Mouse (Mus musculus): Measurements from ENCODE around the gene Sval2. TPM values are rescaled to one million over a fixed set of nuclear protein-coding genes. Genes with fewer than 3 reads are reported as not detected.

The Sval2 gene
- not detected in 2 replicates for polyA plus RNA-seq (2015; fragmentation: Nextera tagmentation; extraction: Ambion mirVana)

DNA sequence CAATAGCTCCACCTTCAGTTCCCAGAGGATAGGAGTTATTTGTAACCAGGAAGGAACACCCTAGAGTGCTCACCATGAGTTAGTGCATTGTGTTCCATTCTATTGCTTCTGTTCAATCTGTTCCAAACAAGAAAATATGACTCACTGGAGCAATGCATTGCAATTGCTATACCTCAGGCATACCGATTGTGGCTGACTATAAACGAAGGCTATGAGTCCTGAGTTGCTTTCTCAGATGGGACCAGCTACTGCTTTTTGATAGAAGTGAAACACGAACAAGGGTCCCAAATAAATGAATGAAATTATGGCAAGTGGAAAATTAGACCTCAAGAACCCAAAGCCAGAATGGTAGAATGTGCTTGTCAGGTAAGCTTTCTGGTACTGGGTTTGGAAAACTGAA lies at the start of gene Sval2:
Gene Sval2, plus strand, starts transcription at position 301 of the 400 bp plus-strand sequence.

DNA sequence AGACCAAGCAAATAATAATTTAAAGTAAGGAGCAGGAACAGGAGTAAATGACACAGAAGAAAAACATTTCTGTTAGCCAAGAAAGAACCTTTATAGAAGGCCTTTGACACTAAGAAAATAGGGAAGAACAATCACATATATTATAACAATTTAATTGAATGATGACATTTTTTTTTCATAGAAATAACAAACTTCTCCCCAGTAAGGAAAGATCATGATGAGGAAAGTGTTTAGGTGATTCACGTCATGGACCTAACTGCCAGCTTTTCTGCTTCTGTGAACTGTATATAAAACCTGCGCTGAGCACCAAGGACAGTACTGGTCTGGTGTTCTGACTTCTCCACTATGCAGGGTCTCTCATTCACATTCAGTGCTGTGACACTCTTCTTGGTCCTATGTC lies 5.6 kb upstream of the Sval2 start, which contains the start of gene Pip:
Gene Pip, plus strand, starts transcription at position 301 of the 400 bp plus-strand sequence.

Other genes with a start within 250 kb of the Sval2 start
- gene Ephb6, start 247.5 kb upstream of the Sval2 start, polyA plus RNA-seq (2015; fragmentation: Nextera tagmentation; extraction: Ambion mirVana): 12.8 and 17.1 TPM in 2 replicates
- 0.19 and 0.27 TPM in 2 replicates for gene Trpv6, start 216.6 kb upstream of the Sval2 start, polyA plus RNA-seq (2015; fragmentation: Nextera tagmentation; extraction: Ambion mirVana)
- 0.11 TPM in 1 of 2 replicates, not detected in the other for gene Trpv5, start 172.2 kb upstream of the Sval2 start, polyA plus RNA-seq (2015; fragmentation: Nextera tagmentation; extraction: Ambion mirVana)
- gene Llcfc1, start 168.6 kb upstream of the Sval2 start, polyA plus RNA-seq (2015; fragmentation: Nextera tagmentation; extraction: Ambion mirVana): not detected in 2 replicates
- gene Kel, start 148.7 kb upstream of the Sval2 start, polyA plus RNA-seq (2015; fragmentation: Nextera tagmentation; extraction: Ambion mirVana): 2.8 and 4.3 TPM in 2 replicates
- not detected in 2 replicates for gene Olfr459, start 77.8 kb upstream of the Sval2 start, polyA plus RNA-seq (2015; fragmentation: Nextera tagmentation; extraction: Ambion mirVana)
- gene Pip, start 5.5 kb upstream of the Sval2 start, polyA plus RNA-seq (2015; fragmentation: Nextera tagmentation; extraction: Ambion mirVana): not detected in 2 replicates
- gene Sval1, start 98.6 kb downstream of the Sval2 start, polyA plus RNA-seq (2015; fragmentation: Nextera tagmentation; extraction: Ambion mirVana): not detected in 2 replicates
- not detected in 2 replicates for gene Sval3, start 115.2 kb downstream of the Sval2 start, polyA plus RNA-seq (2015; fragmentation: Nextera tagmentation; extraction: Ambion mirVana)
- gene Sva, start 185.4 kb downstream of the Sval2 start, polyA plus RNA-seq (2015; fragmentation: Nextera tagmentation; extraction: Ambion mirVana): not detected in 2 replicates